Mouse (Mus musculus): ENCODE results near the gene Chd3. TPM values are rescaled to one million over a fixed set of nuclear protein-coding genes. Genes with fewer than 3 reads are reported as not detected.

The Chd3 gene
- polyA plus RNA-seq, 1 experiment from 2014 or later: 135 TPM

DNA sequence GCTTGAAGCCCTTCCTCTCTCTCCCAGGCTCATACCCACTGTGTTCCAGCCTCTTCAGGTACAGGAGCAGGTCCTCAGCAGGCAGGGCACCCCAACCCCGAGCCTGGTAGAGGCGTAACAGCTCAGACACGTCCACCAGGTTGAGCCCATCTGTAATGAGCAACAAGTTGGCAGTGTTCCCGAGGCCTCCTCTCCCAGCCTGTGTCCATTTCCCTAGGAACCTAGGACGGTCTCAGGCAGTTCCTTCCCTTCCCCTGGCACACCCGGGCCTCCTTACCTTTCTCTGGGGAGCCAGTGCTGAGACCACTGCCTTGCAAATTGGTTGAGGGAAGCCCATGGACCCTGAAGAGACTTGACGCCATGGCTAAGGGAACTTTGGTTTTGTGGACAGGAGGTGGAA, 66.4 kb downstream of the Chd3 start:
- no peaks in the 10 kb centered on the region for H3K27me3 ChIP-seq
- ATAC-seq (ENCODE audit: insufficient number of reproducible peaks, insufficient read depth, low FRiP score, low TSS enrichment, low read depth): no peak
- no peak overlapping the region for H3K4me3 ChIP-seq
- 82% methylated on average over 7 of the region's 7 CpGs for WGBS
- H3K4me1 ChIP-seq: no peaks in the 10 kb centered on the region
- no peak overlapping the region for H3K27ac ChIP-seq
- H3K36me3 ChIP-seq: peaks cover 90% of the 10 kb centered on the region
- no peak overlapping the region for H3K9ac ChIP-seq
- no peak overlapping the region for H3K4me2 ChIP-seq
- H3K9me3 ChIP-seq: no peaks in the 10 kb centered on the region

DNA sequence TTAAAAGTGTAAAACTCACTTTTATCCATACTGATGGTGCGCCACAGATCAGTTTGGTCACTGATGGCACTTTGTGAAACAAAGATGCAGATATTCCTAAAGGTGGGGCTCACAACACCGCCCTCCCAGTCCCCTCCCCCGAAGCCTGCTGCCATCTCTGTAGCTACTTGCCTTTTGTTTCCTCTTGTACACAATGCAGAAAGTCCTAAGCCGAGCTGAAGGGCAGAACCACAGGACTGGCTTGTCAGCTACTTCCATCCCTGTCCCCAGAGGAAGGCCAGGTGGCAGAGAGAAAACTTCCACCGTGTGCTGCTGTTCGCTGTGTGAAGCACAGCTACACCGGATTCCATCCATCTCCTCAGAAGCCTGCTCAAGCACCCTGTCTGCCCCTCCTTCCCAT, 71.0 kb downstream of the Chd3 start:
- H3K9ac ChIP-seq: no peak overlapping the region
- no peak overlapping the region for H3K4me3 ChIP-seq
- H3K4me1 ChIP-seq: no peaks in the 10 kb centered on the region
- ATAC-seq (ENCODE audit: insufficient number of reproducible peaks, insufficient read depth, low FRiP score, low TSS enrichment, low read depth): no peak
- H3K27me3 ChIP-seq: no peaks in the 10 kb centered on the region
- WGBS: 77% methylated on average over 7 of the region's 7 CpGs
- no peak overlapping the region for H3K4me2 ChIP-seq
- peaks cover 58% of the 10 kb centered on the region for H3K36me3 ChIP-seq
- H3K27ac ChIP-seq: no peak overlapping the region
- no peaks in the 10 kb centered on the region for H3K9me3 ChIP-seq

- H3K4me2 ChIP-seq: no peak overlapping the region
- H3K9me3 ChIP-seq: no peaks in the 10 kb centered on the region
- no peak overlapping the region for H3K9ac ChIP-seq
- no peak overlapping the region for H3K27ac ChIP-seq
- 88% methylated on average over 2 of the region's 2 CpGs for WGBS
- no peak overlapping the region for H3K4me3 ChIP-seq
- ATAC-seq (ENCODE audit: insufficient number of reproducible peaks, insufficient read depth, low FRiP score, low TSS enrichment, low read depth): no peak
- H3K4me1 ChIP-seq: no peaks in the 10 kb centered on the region
- H3K27me3 ChIP-seq: no peaks in the 10 kb centered on the region
- H3K36me3 ChIP-seq: peaks cover 54% of the 10 kb centered on the region
Measured at GRCm38 (mm10) chr11:69297799-69298198, 71.4 kb downstream of the Chd3 start.

GRCm38 (mm10) chr11:69295286-69295685, 73.9 kb downstream of the Chd3 start:
- Histone ChIP-seq H3K4me1 (no peaks in the 10 kb centered on the region), H3K9ac (no peak overlapping the region), H3K4me2 (no peak overlapping the region), H3K4me3 (no peak overlapping the region), H3K9me3 (no peaks in the 10 kb centered on the region), H3K27me3 (no peaks in the 10 kb centered on the region), H3K36me3 (peaks cover 34% of the 10 kb centered on the region), H3K27ac (no peak overlapping the region)
- WGBS: 84% methylated on average over 3 of the region's 3 CpGs
- no peak for ATAC-seq (ENCODE audit: insufficient number of reproducible peaks, insufficient read depth, low FRiP score, low TSS enrichment, low read depth)

Other genes with a start within 250 kb of the Chd3 start
- 0.44 and 0.47 TPM in 2 replicates for gene Hes7, start 249.0 kb downstream of the Chd3 start, polyA plus RNA-seq (2015; fragmentation: Nextera tagmentation; extraction: Ambion mirVana)
- 0.13 and 0.17 TPM in 2 replicates for gene 9130213A22Rik, start 246.8 kb downstream of the Chd3 start, polyA plus RNA-seq (2015; fragmentation: Nextera tagmentation; extraction: Ambion mirVana)
- 1.1 TPM in 2 replicates for gene Aloxe3, start 243.5 kb downstream of the Chd3 start, polyA plus RNA-seq (2015; fragmentation: Nextera tagmentation; extraction: Ambion mirVana)
- gene Alox12b, start 212.4 kb downstream of the Chd3 start, polyA plus RNA-seq (2015; fragmentation: Nextera tagmentation; extraction: Ambion mirVana): 0.21 TPM in 1 of 2 replicates, not detected in the other
- gene Alox8, start 171.6 kb downstream of the Chd3 start, polyA plus RNA-seq (2015; fragmentation: Nextera tagmentation; extraction: Ambion mirVana): 0.23 and 0.52 TPM in 2 replicates
- gene Gucy2e, start 132.4 kb downstream of the Chd3 start, polyA plus RNA-seq (2015; fragmentation: Nextera tagmentation; extraction: Ambion mirVana): 0.45 and 0.62 TPM in 2 replicates
- gene Cntrob, start 45.6 kb downstream of the Chd3 start, polyA plus RNA-seq (2015; fragmentation: Nextera tagmentation; extraction: Ambion mirVana): 30.4 and 33.8 TPM in 2 replicates
- 177 and 187 TPM in 2 replicates for gene Trappc1, start 45.4 kb downstream of the Chd3 start, polyA plus RNA-seq (2015; fragmentation: Nextera tagmentation; extraction: Ambion mirVana)
- gene Kcnab3, start 43.1 kb downstream of the Chd3 start, polyA plus RNA-seq (2015; fragmentation: Nextera tagmentation; extraction: Ambion mirVana): 1.8 and 2.5 TPM in 2 replicates
- 24.7 and 26.4 TPM in 2 replicates for gene Rnf227, start 28.9 kb downstream of the Chd3 start, polyA plus RNA-seq (2015; fragmentation: Nextera tagmentation; extraction: Ambion mirVana)
- 145 and 150 TPM in 2 replicates for gene Naa38, start 26.1 kb upstream of the Chd3 start, polyA plus RNA-seq (2015; fragmentation: Nextera tagmentation; extraction: Ambion mirVana)
- gene Cyb5d1, start 26.2 kb upstream of the Chd3 start, polyA plus RNA-seq (2015; fragmentation: Nextera tagmentation; extraction: Ambion mirVana): 43.4 and 46.5 TPM in 2 replicates
- gene Tmem88, start 28.8 kb upstream of the Chd3 start, polyA plus RNA-seq (2015; fragmentation: Nextera tagmentation; extraction: Ambion mirVana): 13.2 and 16.4 TPM in 2 replicates
- 41.3 and 43.1 TPM in 2 replicates for gene Kdm6b, start 44.3 kb upstream of the Chd3 start, polyA plus RNA-seq (2015; fragmentation: Nextera tagmentation; extraction: Ambion mirVana)
- 4.2 and 4.4 TPM in 2 replicates for gene Dnah2, start 179.7 kb upstream of the Chd3 start, polyA plus RNA-seq (2015; fragmentation: Nextera tagmentation; extraction: Ambion mirVana)
- gene Efnb3, start 190.8 kb upstream of the Chd3 start, polyA plus RNA-seq (2015; fragmentation: Nextera tagmentation; extraction: Ambion mirVana): 43.4 and 46.3 TPM in 2 replicates
- 26.9 TPM in 2 replicates for gene Wrap53, start 210.8 kb upstream of the Chd3 start, polyA plus RNA-seq (2015; fragmentation: Nextera tagmentation; extraction: Ambion mirVana)
- 160 and 186 TPM in 2 replicates for gene Trp53, start 211.0 kb upstream of the Chd3 start, polyA plus RNA-seq (2015; fragmentation: Nextera tagmentation; extraction: Ambion mirVana)
- gene Atp1b2, start 236.5 kb upstream of the Chd3 start, polyA plus RNA-seq (2015; fragmentation: Nextera tagmentation; extraction: Ambion mirVana): 7.9 and 8.3 TPM in 2 replicates
- gene Shbg, start 248.5 kb upstream of the Chd3 start, polyA plus RNA-seq (2015; fragmentation: Nextera tagmentation; extraction: Ambion mirVana): 0.50 TPM in 1 of 2 replicates, not detected in the other

Data from embryonic facial prominence, embryonic 13.5 days (tissue).